Mouse (Mus musculus): Measurements from ENCODE around the gene Pdzd2. TPM values are rescaled to one million over a fixed set of nuclear protein-coding genes. Genes with fewer than 3 reads are reported as not detected.

Gene Pdzd2
- polyA plus RNA-seq, 1 experiment from 2014 or later = 14.5 TPM

DNA sequence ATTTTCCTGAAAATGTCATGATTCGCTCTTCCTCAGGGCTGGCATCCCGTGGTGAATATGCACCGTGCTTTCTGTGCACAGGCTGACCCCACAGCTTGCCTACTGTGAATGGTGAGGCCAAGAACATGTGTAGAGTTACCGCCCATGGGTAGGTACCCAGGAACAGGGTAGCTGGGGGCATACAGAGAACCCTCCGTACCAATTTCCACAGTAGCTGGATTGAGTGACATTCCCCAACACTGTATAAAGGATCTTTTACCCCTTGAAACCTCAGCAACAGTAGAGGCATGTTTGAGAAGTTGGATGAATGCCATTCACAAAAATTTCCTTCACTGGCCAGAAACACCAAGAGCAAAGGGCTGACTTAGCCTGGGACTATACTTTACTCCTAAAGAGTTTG is 271.1 kb downstream of the Pdzd2 start:
- Histone ChIP-seq H3K27ac (replicated peaks) (no peak overlapping the region), H3K4me1 (peaks cover 7% of the 10 kb centered on the region; the same call in 1 of the 2 replicates)
- 82% methylated on average over 5 of the region's 5 CpGs for WGBS

DNA sequence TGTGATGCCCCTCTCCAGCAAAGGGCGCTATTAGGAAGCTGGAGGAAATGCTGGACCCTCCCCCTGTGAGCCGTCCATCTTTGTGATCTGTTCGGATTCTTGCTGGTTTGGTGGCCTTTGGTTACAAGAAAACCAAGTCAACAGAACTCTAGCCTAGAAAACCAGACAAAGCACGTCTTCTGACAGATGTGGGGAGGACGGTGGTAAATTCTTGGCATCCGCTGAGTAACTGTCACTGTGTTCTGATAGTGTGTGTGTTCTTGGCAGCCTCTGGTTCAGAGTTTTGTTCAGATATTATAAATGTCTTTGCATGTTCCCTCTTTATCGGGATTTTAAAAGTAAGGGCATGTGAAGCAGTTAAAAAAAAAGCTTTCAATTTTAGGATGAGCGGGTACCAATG is 274.0 kb downstream of the Pdzd2 start:
- Histone ChIP-seq H3K27ac (replicated peaks) (no peak overlapping the region), H3K27me3 (replicated peaks) (no peaks in the 10 kb centered on the region), H3K4me2 (no peak overlapping the region), H3K4me3 (no peak overlapping the region), H3K9me3 (no peaks in the 10 kb centered on the region), H3K36me3 (no peaks in the 10 kb centered on the region), H3K9ac (no peak overlapping the region), H3K4me1 (peaks cover 7% of the 10 kb centered on the region; the same call in 1 of the 2 replicates)
- no peak for ATAC-seq (ENCODE audit: extremely low read depth, insufficient number of reproducible peaks, low FRiP score, low TSS enrichment)
- 69% methylated on average over 8 of the region's 8 CpGs for WGBS

More for the DNA sequence above, 271.1 kb downstream of the Pdzd2 start:
- H3K9me3 ChIP-seq = no peaks in the 10 kb centered on the region
- no peak for ATAC-seq (ENCODE audit: extremely low read depth, insufficient number of reproducible peaks, low FRiP score, low TSS enrichment)
- no peak overlapping the region for H3K9ac ChIP-seq
- H3K4me3 ChIP-seq = no peak overlapping the region
- H3K36me3 ChIP-seq = no peaks in the 10 kb centered on the region
- H3K27me3 ChIP-seq (replicated peaks) = no peaks in the 10 kb centered on the region
- no peak overlapping the region for H3K4me2 ChIP-seq

DNA sequence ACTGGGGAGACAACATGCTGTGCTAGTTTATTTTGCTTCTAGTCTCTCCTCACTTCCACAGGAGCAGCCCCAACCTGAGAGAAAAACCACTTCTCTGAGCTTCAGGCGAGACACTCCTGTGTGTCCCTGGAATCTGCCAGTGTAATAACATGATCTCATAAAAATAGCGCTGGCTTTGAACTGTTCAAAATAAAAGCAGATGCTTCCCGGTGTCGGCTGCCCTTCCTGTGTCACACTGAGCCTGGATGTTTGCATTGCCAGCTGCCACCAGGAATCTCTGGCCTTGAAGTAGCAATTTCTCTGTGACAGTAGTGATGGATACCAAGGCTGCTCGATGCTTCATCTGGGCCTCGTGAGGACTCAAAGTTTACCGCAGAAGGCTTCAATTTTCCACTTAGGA is 282.9 kb downstream of the Pdzd2 start:
- Histone ChIP-seq H3K9me3 (no peaks in the 10 kb centered on the region), H3K4me1 (peaks cover 13% of the 10 kb centered on the region), H3K4me3 (no peak overlapping the region), H3K36me3 (no peaks in the 10 kb centered on the region), H3K27me3 (replicated peaks) (no peaks in the 10 kb centered on the region), H3K27ac (replicated peaks) (no peak overlapping the region), H3K9ac (no peak overlapping the region), H3K4me2 (no peak overlapping the region)
- no peak for ATAC-seq (ENCODE audit: extremely low read depth, insufficient number of reproducible peaks, low FRiP score, low TSS enrichment)
- 19% methylated on average over 7 of the region's 7 CpGs for WGBS

DNA sequence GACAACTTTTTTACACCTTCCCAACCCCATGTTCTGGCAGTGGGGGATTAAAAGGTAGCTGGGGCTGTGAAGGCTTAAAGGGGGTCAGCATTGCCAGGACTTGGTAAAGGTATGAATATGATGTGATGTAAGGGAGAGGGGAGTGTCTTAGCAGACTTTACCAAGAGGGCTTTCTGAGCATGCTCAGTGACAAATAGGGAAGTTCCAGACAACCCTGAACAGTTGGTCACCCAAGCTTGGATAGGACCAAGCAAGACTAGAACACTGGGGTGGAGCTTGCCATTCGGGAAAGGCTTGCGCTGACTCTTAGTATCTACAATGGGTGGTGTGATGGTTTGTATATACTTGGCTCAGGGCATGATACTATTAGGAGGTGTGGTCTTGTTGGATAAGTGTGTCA is 286.4 kb downstream of the Pdzd2 start:
- Histone ChIP-seq H3K27me3 (replicated peaks) (no peaks in the 10 kb centered on the region), H3K9ac (no peak overlapping the region), H3K27ac (replicated peaks) (no peak overlapping the region), H3K4me2 (no peak overlapping the region), H3K4me1 (peaks cover 23% of the 10 kb centered on the region), H3K4me3 (no peak overlapping the region), H3K9me3 (no peaks in the 10 kb centered on the region), H3K36me3 (no peaks in the 10 kb centered on the region)
- WGBS = 88% methylated on average over 2 of the region's 2 CpGs
- ATAC-seq (ENCODE audit: extremely low read depth, insufficient number of reproducible peaks, low FRiP score, low TSS enrichment) = no peak

DNA sequence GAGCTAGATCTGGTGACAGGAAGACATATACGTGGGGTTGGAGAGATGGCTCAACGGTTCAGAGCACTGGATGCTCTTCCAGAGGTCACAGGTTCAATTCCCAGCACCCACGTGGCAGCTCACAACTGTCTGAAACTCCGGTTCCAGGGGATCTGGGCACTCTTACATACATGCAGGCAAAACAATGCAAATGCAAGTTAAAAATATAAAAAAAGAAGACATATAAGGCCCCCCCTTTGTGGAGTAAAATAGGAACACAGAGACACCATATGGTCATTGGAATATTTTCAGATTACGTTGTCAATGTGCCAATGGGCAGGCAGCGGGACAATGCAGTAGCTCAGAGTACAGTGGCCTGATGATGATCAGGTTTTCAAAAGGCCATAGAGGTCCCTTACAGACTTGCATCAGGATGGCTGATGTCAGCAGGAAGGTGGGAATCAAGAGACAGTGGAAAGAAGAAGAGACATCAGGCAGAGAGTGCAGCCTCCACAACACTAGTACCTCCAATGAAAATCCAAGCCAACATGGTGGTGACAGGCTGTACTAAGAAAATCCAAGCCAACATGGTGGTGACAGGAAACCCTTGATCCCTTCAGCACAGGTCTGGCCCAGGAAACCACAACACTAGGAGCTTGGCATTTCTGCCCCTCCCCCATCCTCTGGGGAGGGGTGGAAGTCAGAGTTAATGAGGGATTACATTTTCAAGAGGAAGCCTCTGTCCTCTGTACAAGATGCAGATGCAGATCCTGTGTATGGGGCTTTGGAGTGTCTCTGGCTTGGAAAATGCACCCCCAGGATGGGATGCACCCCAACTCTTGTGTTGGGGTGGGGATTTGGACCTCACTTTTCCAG is 287.4 kb downstream of the Pdzd2 start:
- H3K4me3 ChIP-seq = no peak overlapping the region
- H3K27me3 ChIP-seq (replicated peaks) = no peaks in the 10 kb centered on the region
- peaks cover 24% of the 10 kb centered on the region for H3K4me1 ChIP-seq

DNA sequence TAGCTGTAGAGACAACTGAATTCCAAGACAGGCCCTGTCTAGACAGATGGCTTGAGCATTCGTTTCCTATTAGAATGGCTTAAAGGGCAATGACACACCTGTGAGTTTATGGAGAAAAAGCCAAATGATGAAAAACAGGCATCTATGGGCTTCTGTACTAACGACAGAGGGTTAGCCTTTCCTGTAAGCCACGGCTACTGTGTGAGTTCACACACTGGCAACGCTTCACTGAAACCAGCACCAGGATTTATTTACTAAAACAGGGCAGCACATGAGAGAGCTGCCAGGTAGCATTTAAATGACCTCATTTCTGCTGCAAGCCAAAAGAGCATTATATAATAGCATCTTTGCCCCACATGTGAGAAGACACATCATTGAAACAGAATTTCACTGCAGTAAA is 288.3 kb downstream of the Pdzd2 start:
- ATAC-seq (ENCODE audit: extremely low read depth, insufficient number of reproducible peaks, low FRiP score, low TSS enrichment) = no peak
- no peaks in the 10 kb centered on the region for H3K27me3 ChIP-seq (replicated peaks)
- H3K27ac ChIP-seq (replicated peaks) = no peak overlapping the region
- H3K4me2 ChIP-seq = no peak overlapping the region
- 70% methylated on average over 4 of the region's 4 CpGs for WGBS
- H3K4me3 ChIP-seq = no peak overlapping the region
- H3K36me3 ChIP-seq = no peaks in the 10 kb centered on the region
- H3K9me3 ChIP-seq = no peaks in the 10 kb centered on the region
- peaks cover 21% of the 10 kb centered on the region for H3K4me1 ChIP-seq
- H3K9ac ChIP-seq = no peak overlapping the region

More for the DNA sequence above, 287.4 kb downstream of the Pdzd2 start:
- 79% methylated on average over 6 of the region's 6 CpGs for WGBS
- Histone ChIP-seq H3K9ac (no peak overlapping the region), H3K36me3 (no peaks in the 10 kb centered on the region), H3K27ac (replicated peaks) (no peak overlapping the region), H3K4me2 (no peak overlapping the region), H3K9me3 (no peaks in the 10 kb centered on the region)
- peak; percentile 19; the same call in 1 of the 2 replicates for ATAC-seq (ENCODE audit: extremely low read depth, insufficient number of reproducible peaks, low FRiP score, low TSS enrichment)

DNA sequence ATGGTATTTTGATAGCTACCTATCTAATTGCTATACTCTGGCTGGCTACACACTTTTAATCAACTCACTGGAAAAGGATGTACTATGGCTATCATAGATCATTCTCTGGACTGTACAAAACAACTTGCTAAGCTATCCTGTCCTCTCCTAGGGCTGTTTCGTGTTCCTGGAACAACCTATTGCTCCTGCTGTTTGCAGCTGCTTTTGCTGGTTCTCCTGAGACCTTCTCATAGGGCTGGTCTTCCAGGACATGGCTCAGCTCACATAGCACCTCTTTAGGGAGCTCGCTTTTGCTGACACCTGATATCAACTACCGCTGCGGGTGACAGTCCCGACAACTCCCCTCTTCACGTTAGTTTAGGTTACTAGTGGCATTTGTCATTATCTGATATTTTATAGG is 288.9 kb downstream of the Pdzd2 start:
- H3K36me3 ChIP-seq = no peaks in the 10 kb centered on the region
- H3K27ac ChIP-seq (replicated peaks) = no peak overlapping the region
- H3K4me2 ChIP-seq = no peak overlapping the region
- H3K9ac ChIP-seq = no peak overlapping the region
- H3K4me1 ChIP-seq = peaks cover 19% of the 10 kb centered on the region
- H3K9me3 ChIP-seq = no peaks in the 10 kb centered on the region
- 51% methylated on average over 6 of the region's 6 CpGs for WGBS
- no peak for ATAC-seq (ENCODE audit: extremely low read depth, insufficient number of reproducible peaks, low FRiP score, low TSS enrichment)
- no peak overlapping the region for H3K4me3 ChIP-seq
- H3K27me3 ChIP-seq (replicated peaks) = no peaks in the 10 kb centered on the region

DNA sequence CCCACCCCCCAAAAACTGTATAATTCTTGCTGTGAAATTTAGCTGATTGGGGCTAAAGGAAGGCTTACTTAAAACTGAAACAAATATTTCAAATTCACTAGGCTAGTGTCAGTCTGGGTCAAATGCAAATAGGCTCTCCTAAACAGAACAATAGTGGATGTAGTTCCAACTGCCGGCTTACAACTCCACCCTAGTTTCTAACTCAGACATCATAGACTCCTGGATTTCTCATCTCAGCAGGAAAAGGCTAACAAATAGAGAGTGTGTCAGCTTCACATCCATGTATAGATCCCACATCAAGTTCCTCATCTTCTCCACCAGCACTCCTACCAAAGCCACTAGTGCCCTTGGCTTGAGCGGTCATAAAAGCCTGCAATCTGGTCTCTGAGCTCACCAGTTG is 290.4 kb downstream of the Pdzd2 start:
- H3K27me3 ChIP-seq (replicated peaks) = no peaks in the 10 kb centered on the region
- H3K27ac ChIP-seq (replicated peaks) = no peak overlapping the region
- no peak overlapping the region for H3K4me2 ChIP-seq
- H3K36me3 ChIP-seq = no peaks in the 10 kb centered on the region
- 80% methylated on average over 2 of the region's 2 CpGs for WGBS
- no peaks in the 10 kb centered on the region for H3K9me3 ChIP-seq
- no peak for ATAC-seq (ENCODE audit: extremely low read depth, insufficient number of reproducible peaks, low FRiP score, low TSS enrichment)
- H3K4me3 ChIP-seq = no peak overlapping the region
- peaks cover 30% of the 10 kb centered on the region for H3K4me1 ChIP-seq
- H3K9ac ChIP-seq = no peak overlapping the region

DNA sequence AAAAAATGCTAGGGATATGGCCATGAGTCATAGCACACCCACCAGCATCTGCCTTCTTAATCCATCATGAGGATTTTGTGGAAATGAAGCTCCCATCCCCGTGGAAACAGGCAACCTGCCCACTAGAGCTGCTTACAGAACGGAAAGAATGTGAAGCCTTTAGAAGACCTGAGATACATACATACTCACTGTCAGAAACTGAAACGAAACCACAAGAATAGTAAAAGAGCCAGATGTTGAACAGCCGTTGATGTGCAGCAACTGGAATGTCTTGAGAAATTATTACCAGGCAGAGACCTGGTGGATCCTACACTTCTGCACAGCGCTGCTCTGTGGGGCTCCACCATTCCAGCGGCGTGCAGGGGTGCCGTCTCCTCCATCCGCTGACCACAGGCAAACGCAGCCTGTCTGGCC is 292.7 kb downstream of the Pdzd2 start:
- H3K27me3 ChIP-seq (replicated peaks) = no peaks in the 10 kb centered on the region
- no peak overlapping the region for H3K4me2 ChIP-seq
- peaks cover 33% of the 10 kb centered on the region for H3K4me1 ChIP-seq
- no peak overlapping the region for H3K27ac ChIP-seq (replicated peaks)
- H3K36me3 ChIP-seq = peaks cover 4% of the 10 kb centered on the region; the same call in 1 of the 2 replicates
- no peak for ATAC-seq (ENCODE audit: extremely low read depth, insufficient number of reproducible peaks, low FRiP score, low TSS enrichment)
- WGBS = 61% methylated on average over 10 of the region's 10 CpGs
- no peak overlapping the region for H3K9ac ChIP-seq
- no peaks in the 10 kb centered on the region for H3K9me3 ChIP-seq
- no peak overlapping the region for H3K4me3 ChIP-seq

DNA sequence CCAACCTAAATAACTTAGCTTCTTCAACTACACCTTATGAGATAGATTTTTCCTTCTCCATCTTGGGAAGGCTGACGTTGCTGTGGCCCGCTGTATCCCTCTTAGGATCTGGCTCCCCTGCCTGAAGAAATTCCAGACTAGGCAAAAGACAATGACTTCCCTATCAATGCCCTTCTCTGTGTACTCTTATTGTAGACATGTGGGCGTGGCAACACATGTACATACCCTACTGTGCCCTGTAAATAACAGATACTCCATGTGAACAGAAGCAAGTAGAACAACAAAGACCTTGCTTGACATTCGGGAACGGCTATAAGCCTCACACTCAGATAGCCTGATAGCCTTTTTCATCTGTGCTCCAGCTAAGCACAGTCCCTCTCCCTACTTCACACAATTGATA is 295.2 kb downstream of the Pdzd2 start:
- Histone ChIP-seq H3K4me1 (peaks cover 29% of the 10 kb centered on the region), H3K4me3 (no peak overlapping the region), H3K9me3 (no peaks in the 10 kb centered on the region), H3K36me3 (peaks cover 9% of the 10 kb centered on the region), H3K27me3 (replicated peaks) (no peaks in the 10 kb centered on the region), H3K4me2 (no peak overlapping the region), H3K9ac (no peak overlapping the region), H3K27ac (replicated peaks) (no peak overlapping the region)
- WGBS = 57% methylated on average over 5 of the region's 5 CpGs
- ATAC-seq (ENCODE audit: extremely low read depth, insufficient number of reproducible peaks, low FRiP score, low TSS enrichment) = no peak

DNA sequence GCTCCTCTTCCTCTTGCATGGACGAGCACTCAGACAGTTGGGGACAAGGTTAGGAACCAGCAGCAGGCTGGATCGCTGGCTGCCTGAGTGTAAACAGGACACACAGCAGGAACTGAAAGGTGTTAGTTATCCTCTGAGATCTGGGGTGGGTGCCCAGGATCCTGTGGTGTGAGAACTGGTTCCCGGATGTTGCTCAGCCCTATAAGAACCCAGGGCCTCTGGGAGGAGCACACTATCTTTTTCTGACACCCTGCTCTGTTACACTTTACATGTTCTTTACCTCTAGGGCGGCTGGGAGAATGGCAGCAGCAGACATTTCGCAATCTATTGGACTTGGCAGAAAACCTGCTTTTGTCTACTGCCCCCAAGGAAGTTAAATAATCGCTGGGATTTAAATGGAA is 300.4 kb downstream of the Pdzd2 start:
- no peak for ATAC-seq (ENCODE audit: extremely low read depth, insufficient number of reproducible peaks, low FRiP score, low TSS enrichment)
- H3K27ac ChIP-seq (replicated peaks) = peak overlapping the region; percentile 44
- no peak overlapping the region for H3K4me2 ChIP-seq
- H3K27me3 ChIP-seq (replicated peaks) = no peaks in the 10 kb centered on the region
- no peaks in the 10 kb centered on the region for H3K9me3 ChIP-seq
- WGBS = 29% methylated on average over 6 of the region's 6 CpGs
- peaks cover 9% of the 10 kb centered on the region for H3K36me3 ChIP-seq
- no peak overlapping the region for H3K9ac ChIP-seq
- H3K4me3 ChIP-seq = no peak overlapping the region
- H3K4me1 ChIP-seq = peaks cover 28% of the 10 kb centered on the region

DNA sequence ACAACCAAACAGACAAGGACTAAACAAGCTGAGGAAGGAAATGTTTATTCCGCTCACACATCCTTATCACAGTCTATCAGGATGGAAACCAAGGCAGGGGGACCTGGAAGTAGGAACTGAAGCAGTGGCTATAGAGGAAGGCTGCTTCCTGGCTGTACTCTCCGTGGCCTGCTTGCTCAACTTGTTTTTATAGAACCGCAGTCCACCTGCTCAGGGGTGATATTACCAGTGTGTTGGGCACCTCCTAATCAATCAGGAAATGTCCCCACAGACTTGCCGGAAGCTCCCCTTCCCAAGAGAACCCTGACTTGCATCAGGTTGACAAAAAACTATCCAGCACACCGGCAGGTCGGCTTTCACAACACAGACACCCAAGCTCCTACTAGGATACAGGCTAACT is 301.0 kb downstream of the Pdzd2 start:
- Histone ChIP-seq H3K9me3 (no peaks in the 10 kb centered on the region), H3K4me3 (no peak overlapping the region), H3K27me3 (replicated peaks) (no peaks in the 10 kb centered on the region), H3K36me3 (peaks cover 9% of the 10 kb centered on the region), H3K4me1 (peaks cover 31% of the 10 kb centered on the region), H3K4me2 (no peak overlapping the region), H3K27ac (replicated peaks) (no peak overlapping the region), H3K9ac (no peak overlapping the region)
- 65% methylated on average over 6 of the region's 6 CpGs for WGBS
- no peak for ATAC-seq (ENCODE audit: extremely low read depth, insufficient number of reproducible peaks, low FRiP score, low TSS enrichment)

All from heart, embryonic 13.5 days (tissue).